In the genomic region with DNA sequence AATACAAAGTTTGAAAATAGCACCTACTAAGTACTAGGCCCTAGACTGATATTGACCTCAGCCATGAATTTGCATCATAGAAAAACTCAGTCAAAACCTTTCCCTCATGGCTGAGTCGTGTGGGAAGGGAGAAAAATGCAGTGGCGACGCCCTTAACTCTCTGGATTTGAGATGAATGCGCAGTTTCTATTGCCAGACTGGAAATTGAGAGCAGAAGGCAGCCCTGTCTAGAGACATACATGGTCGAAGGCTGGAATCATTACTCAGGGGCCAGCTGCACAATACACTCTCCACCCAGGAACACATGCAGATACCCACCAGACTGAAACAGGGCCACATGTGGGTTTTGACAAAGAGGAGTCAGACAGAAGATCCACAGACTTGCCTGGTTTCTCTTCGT, we compare ENCODE assay signal across 13 mouse cellular contexts. TPM values are rescaled to one million over a fixed set of nuclear protein-coding genes. Genes with fewer than 3 reads are reported as not detected.
DNase-seq lines count a peak whose midpoint lies in the region; ATAC-seq and TF ChIP-seq lines count a peak whose summit lies in the region.
"Had no signal": no experiment of that assay in that cellular context is flagged by ENCODE, and none has a peak within 500 bp of the region (broad histone marks: within the 10 kb centered on the region; RNA-seq: fewer than 3 reads in every experiment).

No protein-coding gene starts in this region.

- H3K27ac ChIP-seq in gastrocnemius, adult 2 months: peak overlapping the region; percentile 61
- H3K27ac ChIP-seq in kidney, embryonic 16.5 days (ENCODE audit: low read length): peak overlapping the region; percentile 47
- H3K27ac ChIP-seq in heart, embryonic 16.5 days (ENCODE audit: low read length): peak overlapping the region; percentile 81; the same call in 1 of the 2 replicates
- H3K27ac ChIP-seq: midbrain, embryonic 10.5 days had no signal

- no peak for TF ChIP-seq CTCF in gastrocnemius, adult 2 months (IDR thresholded peaks at IDR 0.05)

- no peaks in the 10 kb centered on the region for H3K27me3 ChIP-seq in kidney, embryonic 16.5 days (ENCODE audit: insufficient read depth, low read length)
- no peaks in the 10 kb centered on the region for H3K27me3 ChIP-seq in heart, embryonic 16.5 days (ENCODE audit: control insufficient read depth, insufficient read depth, low read length)
- H3K27me3 ChIP-seq: Patski had no signal

- no peaks in the 10 kb centered on the region; the same call in 1 of the 2 replicates for H3K9me3 ChIP-seq in kidney, embryonic 16.5 days (ENCODE audit: low read length)
- 0 out of 2 replicates have a peak, but pooled peaks cover 2% of the 10 kb centered on the region for H3K9me3 ChIP-seq in heart, embryonic 16.5 days (replicated peaks; ENCODE audit: control insufficient read depth, low read length)
- H3K9me3 ChIP-seq: midbrain, embryonic 10.5 days had no signal

- H3K4me1 ChIP-seq in kidney, embryonic 16.5 days (ENCODE audit: insufficient read depth, low read length): peaks cover 38% of the 10 kb centered on the region
- peaks cover 26% of the 10 kb centered on the region for H3K4me1 ChIP-seq in heart, embryonic 16.5 days (ENCODE audit: control insufficient read depth, insufficient read depth, low read length)

- intact Hi-C loops in gastrocnemius, adult 2 months (cut with DNase I): no loop called here
- intact Hi-C loops in gastrocnemius, postnatal 14 days (cut with DNase I; ENCODE audit: low total_unique reads): loop anchor here (2.0 kb wide), 1 partner anchor 49 kb away; no protein-coding TSS in a partner anchor

- no peaks in the 10 kb centered on the region for H3K36me3 ChIP-seq in kidney, embryonic 16.5 days (ENCODE audit: insufficient read depth, low read length)
- H3K36me3 ChIP-seq in heart, embryonic 16.5 days (ENCODE audit: control insufficient read depth, insufficient read depth): no peaks in the 10 kb centered on the region
- H3K36me3 ChIP-seq: midbrain, embryonic 10.5 days had no signal

- no peak for ATAC-seq in kidney, embryonic 16.5 days (ENCODE audit: low FRiP score, low TSS enrichment)
- no peak for ATAC-seq in heart, embryonic 16.5 days (replicated peaks; ENCODE audit: extremely low read depth, insufficient read depth, low FRiP score)
- ATAC-seq in granulocyte monocyte progenitor cell, adult 5-6 weeks (replicated peaks; ENCODE audit: poor library complexity, severe bottlenecking): no peak
- ATAC-seq: Patski had no signal

- H3K4me3 ChIP-seq in gastrocnemius, adult 2 months: no peak overlapping the region
- no peak overlapping the region for H3K4me3 ChIP-seq in kidney, embryonic 16.5 days (ENCODE audit: low read length)
- H3K4me3 ChIP-seq in heart, embryonic 16.5 days (ENCODE audit: low read length): no peak overlapping the region
- H3K4me3 ChIP-seq: midbrain, embryonic 10.5 days had no signal

- DNase-seq in gastrocnemius, adult 2 months: no peak
- DNase-seq in gastrocnemius, postnatal 14 days: no peak
- DNase-seq in kidney, postnatal 14 days: no peak
- DNase-seq in skeletal muscle tissue, adult 2 months (ENCODE audit: low read depth, low spot score): peak; percentile 45
- DNase-seq in ovary, postnatal 36 days (ENCODE audit: low spot score): no peak
- DNase-seq: cerebellum, adult 8-10 months; layer of hippocampus, postnatal 36 days; right cerebral cortex, postnatal 14 days had no signal

- WGBS in kidney, embryonic 16.5 days: 67% methylated on average over 6 of the region's 6 CpGs
- WGBS in heart, embryonic 16.5 days: 71% methylated on average over 6 of the region's 6 CpGs

- H3K4me2 ChIP-seq in kidney, embryonic 16.5 days (replicated peaks; ENCODE audit: low read depth, low read length): no peak overlapping the region
- no peak overlapping the region for H3K4me2 ChIP-seq in heart, embryonic 16.5 days (ENCODE audit: low read depth, low read length)

- H3K9ac ChIP-seq in kidney, embryonic 16.5 days (replicated peaks; ENCODE audit: low read length): no peak overlapping the region
- no peak overlapping the region for H3K9ac ChIP-seq in heart, embryonic 16.5 days (ENCODE audit: low read length)

RNA-seq across cellular contexts. Expression of gene Cdc7, which starts 55.8 kb away (rescaled TPM):
- total RNA-seq in gastrocnemius, adult 2 months (2021): under 1 TPM; 0.31 to 0.47 TPM
- total RNA-seq in gastrocnemius, postnatal 14 days (2021): under 1 TPM; 0.88 to 1.00 TPM
- polyA plus RNA-seq in kidney, embryonic 16.5 days (2015; fragmentation: Nextera tagmentation; extraction: Ambion mirVana): 44.8 and 47.4 TPM in 2 replicates
- polyA plus RNA-seq in heart, embryonic 16.5 days (2015; fragmentation: Nextera tagmentation; extraction: Ambion mirVana): 24.1 and 29.2 TPM in 2 replicates
- 34.6 and 38.1 TPM in 2 replicates for total RNA-seq in granulocyte monocyte progenitor cell, adult 5-6 weeks (2014; fragmentation: Nextera tagmentation)
- total RNA-seq in granulocyte monocyte progenitor cell, adult 5-6 weeks (2017): 25.3 and 38.7 TPM in 2 replicates

Comparison
In these comparisons a context has a peak if more than half of its experiments do, and no peak if none do; other contexts are left out.
1. RNA of gene Cdc7, which starts 55.8 kb away (total RNA-seq): 25.3 to 38.7 TPM in granulocyte monocyte progenitor cell, adult 5-6 weeks; 0.88 to 1.00 TPM in gastrocnemius, postnatal 14 days and 0.31 to 0.47 TPM in gastrocnemius, adult 2 months; every median in the first group is over 10 times any median in the second.
2. Peak in every context shown above with its lines, with median percentiles within 50 percentile points of each other: H3K27ac ChIP-seq.